Mouse (Mus musculus): ENCODE results near the gene Maml3. TPM values are rescaled to one million over a fixed set of nuclear protein-coding genes. Genes with fewer than 3 reads are reported as not detected.

Gene Maml3
- polyA plus RNA-seq, 1 experiment: 2.2 TPM

DNA sequence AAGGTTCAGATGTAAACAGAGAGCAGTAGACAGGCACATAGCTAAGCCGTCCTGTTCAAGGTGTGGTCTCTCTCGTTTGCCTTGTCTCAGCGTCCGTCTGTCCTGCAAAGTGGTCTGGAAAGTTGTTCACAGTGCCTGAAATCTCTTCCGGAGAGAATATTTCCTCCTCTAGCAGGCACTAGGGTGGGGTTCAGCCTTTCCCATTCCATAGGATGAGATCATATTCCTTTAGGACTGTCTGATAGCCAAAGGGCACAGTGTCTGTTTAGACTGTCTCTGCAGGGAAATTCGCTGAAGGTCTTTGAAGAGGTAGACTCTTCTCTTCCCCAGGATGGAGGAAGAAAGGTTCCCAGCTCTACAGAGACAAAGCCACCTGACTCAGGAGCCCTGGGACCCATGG lies 255.4 kb downstream of the Maml3 start:
- no peak for TF ChIP-seq MYOD1 (IDR thresholded peaks at IDR 0.05; ENCODE audit: control insufficient read depth, insufficient read length, low read depth)
- no peak for TF ChIP-seq CTCF (IDR thresholded peaks at IDR 0.05; ENCODE audit: control insufficient read depth, insufficient read depth, insufficient read length)
- H3ac ChIP-seq (ENCODE audit: control insufficient read depth, insufficient read length, low read depth): no peak overlapping the region
- H3K79me2 ChIP-seq (ENCODE audit: control insufficient read depth, insufficient read depth): no peaks in the 10 kb centered on the region
- no peak overlapping the region for H3K4me3 ChIP-seq (ENCODE audit: insufficient read depth, poor library complexity, severe bottlenecking)
- H3K27me3 ChIP-seq (ENCODE audit: control insufficient read depth, insufficient read depth, insufficient read length): no peaks in the 10 kb centered on the region
- no peaks in the 10 kb centered on the region for H3K36me3 ChIP-seq (ENCODE audit: control insufficient read depth, insufficient read depth)
- H3K79me3 ChIP-seq (ENCODE audit: low read depth): no peaks in the 10 kb centered on the region

- no peak overlapping the region for H3ac ChIP-seq (ENCODE audit: control insufficient read depth, insufficient read length, low read depth)
- H3K36me3 ChIP-seq (ENCODE audit: control insufficient read depth, insufficient read depth): no peaks in the 10 kb centered on the region
- no peaks in the 10 kb centered on the region for H3K79me2 ChIP-seq (ENCODE audit: control insufficient read depth, insufficient read depth)
- TF ChIP-seq USF1 (IDR thresholded peaks at IDR 0.05; ENCODE audit: low read depth): no peak
- no peaks in the 10 kb centered on the region for H3K27me3 ChIP-seq (ENCODE audit: control insufficient read depth, insufficient read depth, insufficient read length)
- no peak overlapping the region for H3K4me3 ChIP-seq (ENCODE audit: insufficient read depth, poor library complexity, severe bottlenecking)
- no peaks in the 10 kb centered on the region for H3K79me3 ChIP-seq (ENCODE audit: low read depth)
These were observed 257.6 kb downstream of the Maml3 start for GRCm38 (mm10) chr3:51847262-51847661.

DNA sequence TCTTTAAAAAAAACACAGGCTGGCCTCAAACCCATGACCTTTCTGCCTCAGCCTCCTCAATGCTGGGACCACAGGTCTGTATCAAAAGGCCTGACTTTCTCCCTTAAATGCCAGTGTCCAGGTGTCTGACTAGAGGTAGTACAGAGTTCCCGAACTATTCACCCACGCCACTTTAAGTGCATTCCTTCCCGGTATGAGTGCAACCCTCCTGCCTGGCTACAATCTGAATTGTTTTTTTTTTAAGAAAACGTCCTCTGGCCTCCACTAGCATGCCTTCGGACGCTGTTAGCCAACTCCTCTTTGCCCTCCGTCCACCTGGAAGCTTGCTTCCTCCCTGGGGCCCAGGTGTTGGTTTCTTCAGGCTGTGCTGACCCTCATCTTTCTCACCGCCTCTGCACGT lies 260.6 kb downstream of the Maml3 start:
- Histone ChIP-seq H3K4me3 (ENCODE audit: insufficient read depth, poor library complexity, severe bottlenecking) (no peak overlapping the region), H3K79me2 (ENCODE audit: control insufficient read depth, insufficient read depth) (no peaks in the 10 kb centered on the region), H3ac (ENCODE audit: control insufficient read depth, insufficient read length, low read depth) (no peak overlapping the region), H3K36me3 (ENCODE audit: control insufficient read depth, insufficient read depth) (no peaks in the 10 kb centered on the region), H3K79me3 (ENCODE audit: low read depth) (no peaks in the 10 kb centered on the region), H3K27me3 (ENCODE audit: control insufficient read depth, insufficient read depth, insufficient read length) (no peaks in the 10 kb centered on the region)
- TF ChIP-seq CTCF (IDR thresholded peaks at IDR 0.05; ENCODE audit: control insufficient read depth, insufficient read depth, insufficient read length): no peak
- TF ChIP-seq MYOD1 (IDR thresholded peaks at IDR 0.05; ENCODE audit: control insufficient read depth, insufficient read length, low read depth): no peak

DNA sequence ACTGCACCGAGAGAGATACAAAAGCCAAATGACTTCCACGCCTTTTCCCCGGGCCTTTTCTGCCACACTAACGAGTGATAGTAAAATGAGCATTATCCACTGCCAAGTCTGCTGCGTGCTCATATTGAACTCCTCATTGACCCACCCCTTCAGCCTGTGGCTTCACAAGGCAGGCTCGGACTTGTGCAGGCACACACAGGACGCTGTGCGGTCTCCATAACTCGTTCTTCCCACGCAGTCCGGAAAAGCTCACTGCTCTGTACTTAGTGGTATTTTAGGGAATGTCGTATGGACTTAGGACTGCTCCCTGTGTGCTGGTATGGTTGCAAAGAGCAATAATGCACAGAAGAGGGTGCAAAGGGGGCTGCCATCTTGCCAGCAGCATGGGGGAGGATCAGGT lies 262.7 kb downstream of the Maml3 start:
- Histone ChIP-seq H3K4me3 (ENCODE audit: insufficient read depth, poor library complexity, severe bottlenecking) (no peak overlapping the region), H3K79me3 (ENCODE audit: low read depth) (no peaks in the 10 kb centered on the region), H3K79me2 (ENCODE audit: control insufficient read depth, insufficient read depth) (no peaks in the 10 kb centered on the region), H3K36me3 (ENCODE audit: control insufficient read depth, insufficient read depth) (no peaks in the 10 kb centered on the region), H3K27me3 (ENCODE audit: control insufficient read depth, insufficient read depth, insufficient read length) (no peaks in the 10 kb centered on the region), H3ac (ENCODE audit: control insufficient read depth, insufficient read length, low read depth) (no peak overlapping the region)
- no peak for TF ChIP-seq MYOG (IDR thresholded peaks at IDR 0.05; ENCODE audit: control insufficient read depth, extremely low read depth, insufficient read length)
- no peak for TF ChIP-seq CEBPB (IDR thresholded peaks at IDR 0.05; ENCODE audit: low read depth)
- TF ChIP-seq CTCF (IDR thresholded peaks at IDR 0.05; ENCODE audit: control insufficient read depth, insufficient read depth, insufficient read length): no peak
- TF ChIP-seq USF1 (IDR thresholded peaks at IDR 0.05; ENCODE audit: low read depth): no peak
- TF ChIP-seq MAX (IDR thresholded peaks at IDR 0.05): no peak
- TF ChIP-seq FOSL1 (IDR thresholded peaks at IDR 0.05; ENCODE audit: insufficient read depth, low read length, poor library complexity, severe bottlenecking): no peak
- no peak for TF ChIP-seq MYOD1 (IDR thresholded peaks at IDR 0.05; ENCODE audit: control insufficient read depth, insufficient read length, low read depth)

DNA sequence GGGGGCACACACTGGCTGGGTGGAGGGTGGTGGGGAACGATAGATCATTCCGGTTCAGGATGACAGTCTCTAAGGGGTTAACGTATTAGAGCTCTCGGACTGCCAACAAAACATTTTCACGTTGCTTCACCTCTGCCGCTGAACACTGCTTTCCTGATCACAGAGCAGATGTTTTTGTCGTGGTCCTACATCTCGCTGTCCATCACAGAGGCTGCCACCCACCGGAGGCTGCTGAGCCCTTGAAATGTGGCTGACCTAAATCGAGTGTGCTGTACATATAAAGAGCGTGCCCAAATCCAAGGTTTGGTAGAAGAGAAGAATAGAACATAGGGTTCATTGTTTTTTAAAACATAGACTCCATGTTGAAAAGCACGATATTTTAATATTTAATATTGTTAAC lies 263.3 kb downstream of the Maml3 start:
- no peaks in the 10 kb centered on the region for H3K79me2 ChIP-seq (ENCODE audit: control insufficient read depth, insufficient read depth)
- H3K27me3 ChIP-seq (ENCODE audit: control insufficient read depth, insufficient read depth, insufficient read length): no peaks in the 10 kb centered on the region
- H3K36me3 ChIP-seq (ENCODE audit: control insufficient read depth, insufficient read depth): no peaks in the 10 kb centered on the region
- no peaks in the 10 kb centered on the region for H3K79me3 ChIP-seq (ENCODE audit: low read depth)
- H3K4me3 ChIP-seq (ENCODE audit: insufficient read depth, poor library complexity, severe bottlenecking): no peak overlapping the region
- no peak for TF ChIP-seq USF1 (IDR thresholded peaks at IDR 0.05; ENCODE audit: low read depth)
- TF ChIP-seq MYOD1 (IDR thresholded peaks at IDR 0.05; ENCODE audit: control insufficient read depth, insufficient read length, low read depth): no peak
- no peak for TF ChIP-seq CEBPB (IDR thresholded peaks at IDR 0.05; ENCODE audit: low read depth)
- no peak for TF ChIP-seq FOSL1 (IDR thresholded peaks at IDR 0.05; ENCODE audit: insufficient read depth, low read length, poor library complexity, severe bottlenecking)
- TF ChIP-seq MAX (IDR thresholded peaks at IDR 0.05): no peak
- no peak for TF ChIP-seq MYOG (IDR thresholded peaks at IDR 0.05; ENCODE audit: control insufficient read depth, extremely low read depth, insufficient read length)
- TF ChIP-seq CTCF (IDR thresholded peaks at IDR 0.05; ENCODE audit: control insufficient read depth, insufficient read depth, insufficient read length): no peak
- H3ac ChIP-seq (ENCODE audit: control insufficient read depth, insufficient read length, low read depth): no peak overlapping the region

DNA sequence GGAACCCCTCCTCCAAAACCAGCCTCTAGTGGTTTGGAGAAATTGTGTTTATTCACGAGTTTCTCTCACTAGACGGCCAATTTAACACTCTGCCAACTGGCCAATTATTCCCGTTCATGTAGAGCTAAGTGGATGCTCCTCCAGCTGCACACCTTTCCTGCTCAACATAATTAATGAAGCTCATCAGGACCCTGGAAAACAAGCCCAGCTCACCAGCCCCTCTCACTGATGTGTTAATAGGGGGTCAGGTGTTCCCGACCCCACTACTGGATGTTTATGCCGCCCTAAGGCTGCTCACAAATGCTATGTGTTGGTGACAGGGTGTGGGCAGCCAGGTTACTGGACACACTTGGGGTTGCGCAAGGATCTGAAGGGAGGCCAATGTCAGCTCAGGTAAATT lies 263.7 kb downstream of the Maml3 start:
- Histone ChIP-seq H3ac (ENCODE audit: control insufficient read depth, insufficient read length, low read depth) (no peak overlapping the region), H3K4me3 (ENCODE audit: insufficient read depth, poor library complexity, severe bottlenecking) (no peak overlapping the region), H3K79me2 (ENCODE audit: control insufficient read depth, insufficient read depth) (no peaks in the 10 kb centered on the region), H3K36me3 (ENCODE audit: control insufficient read depth, insufficient read depth) (no peaks in the 10 kb centered on the region), H3K27me3 (ENCODE audit: control insufficient read depth, insufficient read depth, insufficient read length) (no peaks in the 10 kb centered on the region), H3K79me3 (ENCODE audit: low read depth) (no peaks in the 10 kb centered on the region)
- TF ChIP-seq FOSL1 (IDR thresholded peaks at IDR 0.05; ENCODE audit: insufficient read depth, low read length, poor library complexity, severe bottlenecking): no peak
- no peak for TF ChIP-seq MYOG (IDR thresholded peaks at IDR 0.05; ENCODE audit: control insufficient read depth, extremely low read depth, insufficient read length)
- no peak for TF ChIP-seq MYOD1 (IDR thresholded peaks at IDR 0.05; ENCODE audit: control insufficient read depth, insufficient read length, low read depth)
- TF ChIP-seq CEBPB (IDR thresholded peaks at IDR 0.05; ENCODE audit: low read depth): no peak
- no peak for TF ChIP-seq CTCF (IDR thresholded peaks at IDR 0.05; ENCODE audit: control insufficient read depth, insufficient read depth, insufficient read length)
- no peak for TF ChIP-seq MAX (IDR thresholded peaks at IDR 0.05)
- TF ChIP-seq USF1 (IDR thresholded peaks at IDR 0.05; ENCODE audit: low read depth): no peak

Measured in C2C12 (cell line).